Comparison of ENCODE assay signal across 9 mouse cellular contexts in genomic region chr14:36952687-36953426, GRCm38 (mm10). TPM values are rescaled to one million over a fixed set of nuclear protein-coding genes. Genes with fewer than 3 reads are reported as not detected.
DNase-seq lines count a peak whose midpoint lies in the region; ATAC-seq and TF ChIP-seq lines count a peak whose summit lies in the region.
"Had no signal": no experiment of that assay in that cellular context is flagged by ENCODE, and none has a peak within 500 bp of the region (broad histone marks: within the 10 kb centered on the region; RNA-seq: fewer than 3 reads in every experiment).

No protein-coding gene starts in this region.

- no peaks in the 10 kb centered on the region for H3K27me3 ChIP-seq in hindbrain, embryonic 16.5 days (replicated peaks; ENCODE audit: control insufficient read depth, insufficient read depth, low read length)
- H3K27me3 ChIP-seq in hindbrain, embryonic 10.5 days (ENCODE audit: insufficient read depth, poor library complexity, severe bottlenecking), result no peaks in the 10 kb centered on the region
- no peaks in the 10 kb centered on the region for H3K27me3 ChIP-seq in neural tube, embryonic 14.5 days (ENCODE audit: control insufficient read depth, insufficient read depth, low read length)

- ATAC-seq in hindbrain, embryonic 16.5 days, result 0 out of 2 replicates have a peak, but pooled peaks have one; percentile 3
- 0 out of 2 replicates have a peak, but pooled peaks have one; percentile 10 for ATAC-seq in neural tube, embryonic 14.5 days (ENCODE audit: low read depth)
- ATAC-seq in monocyte, adult 5-6 weeks (replicated peaks; ENCODE audit: insufficient number of reproducible peaks, low FRiP score, low TSS enrichment, poor library complexity, severe bottlenecking), result peak; percentile 40

- H3K36me3 ChIP-seq in hindbrain, embryonic 16.5 days (ENCODE audit: control insufficient read depth, insufficient read depth, low read length), result no peaks in the 10 kb centered on the region
- no peaks in the 10 kb centered on the region for H3K36me3 ChIP-seq in hindbrain, embryonic 10.5 days
- H3K36me3 ChIP-seq in neural tube, embryonic 14.5 days (ENCODE audit: control insufficient read depth, insufficient read depth, low read length), result no peaks in the 10 kb centered on the region

- WGBS in hindbrain, embryonic 16.5 days, result 88% methylated on average over 10 of the region's 10 CpGs
- 91% methylated on average over 10 of the region's 10 CpGs for WGBS in hindbrain, embryonic 10.5 days
- WGBS in neural tube, embryonic 14.5 days, result 88% methylated on average over 10 of the region's 10 CpGs
- 23% methylated on average over 10 of the region's 10 CpGs for WGBS in bone marrow, adult 2 months

- H3K4me3 ChIP-seq in hindbrain, embryonic 16.5 days (ENCODE audit: low read length), result no peak overlapping the region
- H3K4me3 ChIP-seq in hindbrain, embryonic 10.5 days, result no peak overlapping the region
- no peak overlapping the region for H3K4me3 ChIP-seq in neural tube, embryonic 14.5 days (ENCODE audit: low read depth, low read length)
- H3K4me3 ChIP-seq in bone marrow, adult 2 months (replicated peaks; ENCODE audit: control insufficient read depth, low read depth, low read length), result no peak overlapping the region
- H3K4me3 ChIP-seq: layer of hippocampus, adult 2 months had no signal

- DNase-seq in hindbrain, embryonic 10.5 days (ENCODE audit: low spot score), result no peak
- DNase-seq in neural tube, embryonic 10.5 days (ENCODE audit: extremely low spot score, low spot score), result no peak
- DNase-seq in testis, postnatal 10 days (ENCODE audit: low spot score), result no peak
- DNase-seq in urinary bladder, postnatal 36 days (ENCODE audit: low spot score in 2 of 2), result no peak

- TF ChIP-seq CTCF in bone marrow, adult 2 months (IDR thresholded peaks at IDR 0.05; ENCODE audit: control insufficient read depth, insufficient read depth, low read length), result no peak

- H3K4me1 ChIP-seq in hindbrain, embryonic 16.5 days (ENCODE audit: control insufficient read depth, insufficient read depth, low read depth, low read length), result 0 out of 2 replicates have a peak, but pooled peaks cover 2% of the 10 kb centered on the region
- H3K4me1 ChIP-seq in hindbrain, embryonic 10.5 days (replicated peaks), result peaks cover 6% of the 10 kb centered on the region; the same call in 1 of the 2 replicates
- H3K4me1 ChIP-seq in neural tube, embryonic 14.5 days (ENCODE audit: control insufficient read depth, insufficient read depth, low read length), result no peaks in the 10 kb centered on the region
- H3K4me1 ChIP-seq in bone marrow, adult 2 months (ENCODE audit: control insufficient read depth, insufficient read depth, low read length), result no peaks in the 10 kb centered on the region; the same call in 1 of the 2 replicates

- no peak overlapping the region for H3K9ac ChIP-seq in hindbrain, embryonic 16.5 days (ENCODE audit: low read depth, low read length)
- no peak overlapping the region for H3K9ac ChIP-seq in neural tube, embryonic 14.5 days (replicated peaks; ENCODE audit: low read depth, low read length)

- H3K27ac ChIP-seq in hindbrain, embryonic 16.5 days (ENCODE audit: low read depth, low read length), result no peak overlapping the region
- H3K27ac ChIP-seq in hindbrain, embryonic 10.5 days, result no peak overlapping the region
- no peak overlapping the region for H3K27ac ChIP-seq in neural tube, embryonic 14.5 days (ENCODE audit: low read depth, low read length)
- peak overlapping the region; percentile 1; the same call in 1 of the 2 replicates for H3K27ac ChIP-seq in bone marrow, adult 2 months (ENCODE audit: control insufficient read depth, insufficient read depth, low read depth, low read length, poor library complexity)
- H3K27ac ChIP-seq: layer of hippocampus, adult 2 months had no signal

- no peak overlapping the region for H3K4me2 ChIP-seq in hindbrain, embryonic 16.5 days (ENCODE audit: low read length)
- H3K4me2 ChIP-seq in neural tube, embryonic 14.5 days (ENCODE audit: low read depth, low read length), result no peak overlapping the region

- H3K9me3 ChIP-seq in hindbrain, embryonic 16.5 days (ENCODE audit: control insufficient read depth, low read length), result no peaks in the 10 kb centered on the region
- H3K9me3 ChIP-seq in hindbrain, embryonic 10.5 days, result no peaks in the 10 kb centered on the region
- H3K9me3 ChIP-seq in neural tube, embryonic 14.5 days (ENCODE audit: control insufficient read depth, low read length), result no peaks in the 10 kb centered on the region

- TF ChIP-seq POLR2A in bone marrow, adult 2 months (IDR thresholded peaks at IDR 0.05; ENCODE audit: borderline replicate concordance, control insufficient read depth, low read depth, low read length), result no peak

RNA-seq across cellular contexts. Expression of gene Ccser2, which starts 15.7 kb away (rescaled TPM):
- 104 and 108 TPM in 2 replicates for polyA plus RNA-seq in hindbrain, embryonic 16.5 days (2015; fragmentation: Nextera tagmentation; extraction: Ambion mirVana)
- polyA plus RNA-seq in hindbrain, embryonic 10.5 days (2016; fragmentation: Nextera tagmentation; extraction: Ambion mirVana), result 33.5 and 34.9 TPM in 2 replicates
- 98.0 and 105 TPM in 2 replicates for polyA plus RNA-seq in neural tube, embryonic 14.5 days (2014; fragmentation: Nextera tagmentation; extraction: Ambion mirVana)
- polyA plus RNA-seq in bone marrow, adult 2 months (2011; ENCODE audit: insufficient read depth, insufficient read length, low replicate concordance, missing spikeins), result 3.5 and 6.8 TPM in 2 replicates
- total RNA-seq in monocyte, adult 5-6 weeks (2017), result 16.0 to 36.6 TPM (median 32.1 TPM) in 3 replicates
